Mouse (Mus musculus) hindbrain, embryonic 13.5 days (tissue): Measurements from ENCODE around the gene Efemp2. TPM values are rescaled to one million over a fixed set of nuclear protein-coding genes. Genes with fewer than 3 reads are reported as not detected.

Source experiments
- ATAC-seq: fragments of 200-750 bp; cut with Nextera tagmentation; 2 replicates; pipeline ENCODE4 v1.8.0; 2017; ENCODE audit warnings: moderate TSS enrichment; ENCODE audit not compliant: low FRiP score
- H3K27ac ChIP-seq: fragments of 300-500 bp; sonication (generic); 2 replicates; pipeline ENCODE4 v1.5.1; 2015; ENCODE audit warnings: inconsistent platforms, mild to moderate bottlenecking, moderate library complexity
- H3K27me3 ChIP-seq: fragments of 300-500 bp; sonication (generic); 2 replicates; pipeline ENCODE4 v1.6.1; 2015; ENCODE audit warnings: mild to moderate bottlenecking, inconsistent platforms
- H3K36me3 ChIP-seq: fragments of 300-500 bp; sonication (generic); 2 replicates; pipeline ENCODE4 v1.6.1; 2015; ENCODE audit warnings: mild to moderate bottlenecking, inconsistent platforms
- H3K4me1 ChIP-seq: fragments of 300-500 bp; sonication (generic); replicated peaks from 2 replicates; pipeline ENCODE4 v1.6.1; 2015; ENCODE audit warnings: inconsistent platforms
- H3K4me2 ChIP-seq: fragments of 300-500 bp; sonication (generic); 2 replicates; pipeline ENCODE4 v1.6.1; 2015; ENCODE audit warnings: inconsistent platforms, mild to moderate bottlenecking, moderate library complexity
- H3K4me3 ChIP-seq: fragments of 300-500 bp; sonication (generic); 2 replicates; pipeline ENCODE4 v1.5.1; 2015; ENCODE audit warnings: mild to moderate bottlenecking, inconsistent platforms
- H3K9ac ChIP-seq: fragments of 300-500 bp; sonication (generic); 2 replicates; pipeline ENCODE4 v1.6.1; 2015; ENCODE audit warnings: mild to moderate bottlenecking, inconsistent platforms
- H3K9me3 ChIP-seq: fragments of 300-500 bp; sonication (generic); 2 replicates; pipeline ENCODE4 v1.6.1; 2016; ENCODE audit warnings: inconsistent platforms
- WGBS: fragments of 180-500 bp; shearing (Covaris S2); methylation state at CpG from one replicate; pipeline ENCODE4 v1.1.7; 2015; 5-methylcytosine and 5-hydroxymethylcytosine counted together
- polyA plus RNA-seq: library from polyadenylated mRNA; unstranded; fragments of >200 nt; fragmentation: Nextera tagmentation; extraction: Ambion mirVana; gene quantifications from 2 replicates; pipeline ENCODE4 v1.2.1, GENCODE M21; 2015

The Efemp2 gene
- polyA plus RNA-seq, 1 experiment from 2014 or later, result 45.6 TPM

DNA sequence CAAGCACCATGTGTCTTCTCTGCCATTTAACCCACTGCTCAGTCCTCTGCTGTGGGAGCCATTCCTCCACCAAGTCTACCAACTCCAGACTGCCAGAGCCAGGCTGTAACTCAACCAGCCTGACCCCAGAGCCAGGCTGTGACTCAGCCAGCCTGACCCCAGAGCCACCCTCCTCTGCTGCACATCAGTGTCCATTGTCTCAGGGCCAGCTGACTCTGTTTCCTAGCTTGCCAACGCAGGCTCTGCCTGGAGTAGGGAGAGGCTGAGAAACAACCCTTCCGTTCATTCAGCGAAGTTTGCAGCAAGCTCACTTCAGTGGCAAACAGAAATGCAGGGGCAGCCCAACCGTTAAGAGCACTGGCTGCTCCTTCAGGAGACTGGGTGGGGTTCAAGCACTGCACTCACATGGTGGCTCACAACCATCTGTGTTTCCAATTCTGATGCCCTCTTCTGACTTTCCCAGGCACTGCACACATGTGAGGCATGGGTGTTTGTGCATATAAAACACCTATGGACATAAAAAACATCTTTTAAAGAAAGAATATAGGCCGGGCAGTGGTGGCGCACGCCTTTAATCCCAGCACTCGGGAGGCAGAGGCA, 43.3 kb downstream of the Efemp2 start:
- H3K4me1 ChIP-seq, result peaks cover 7% of the 10 kb centered on the region
- no peaks in the 10 kb centered on the region for H3K27me3 ChIP-seq
- H3K9me3 ChIP-seq, result no peaks in the 10 kb centered on the region
- no peak overlapping the region for H3K27ac ChIP-seq
- no peak overlapping the region for H3K4me2 ChIP-seq
- no peak overlapping the region for H3K9ac ChIP-seq
- H3K36me3 ChIP-seq, result no peaks in the 10 kb centered on the region
- WGBS, result 80% methylated on average over 8 of the region's 8 CpGs
- ATAC-seq, result no peak
- H3K4me3 ChIP-seq, result no peak overlapping the region

DNA sequence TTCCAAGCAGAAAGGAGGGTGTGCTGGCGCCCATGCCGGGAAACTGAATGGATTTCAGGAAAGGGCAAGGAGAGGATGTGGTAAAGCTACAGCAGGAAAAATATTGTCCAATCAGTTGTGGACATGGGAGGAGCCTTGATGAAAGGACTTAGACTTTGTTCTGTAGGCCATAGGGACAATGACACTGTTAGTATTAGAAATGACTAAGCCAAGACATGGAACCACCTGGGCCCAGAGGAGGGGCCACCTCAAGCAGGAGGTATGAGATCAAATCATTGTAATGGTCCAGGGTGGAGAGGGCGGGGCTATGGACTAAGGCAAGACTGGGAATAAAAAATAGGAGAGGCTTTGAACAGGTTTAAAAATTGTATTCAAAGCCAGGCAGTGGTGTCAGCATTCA, 45.0 kb downstream of the Efemp2 start:
- ATAC-seq, result no peak
- Histone ChIP-seq H3K4me1 (no peaks in the 10 kb centered on the region; the same call in 1 of the 2 replicates), H3K9ac (no peak overlapping the region), H3K4me3 (no peak overlapping the region), H3K27me3 (no peaks in the 10 kb centered on the region), H3K36me3 (no peaks in the 10 kb centered on the region), H3K9me3 (no peaks in the 10 kb centered on the region), H3K27ac (no peak overlapping the region), H3K4me2 (no peak overlapping the region)
- WGBS, result 88% methylated on average over 3 of the region's 3 CpGs

DNA sequence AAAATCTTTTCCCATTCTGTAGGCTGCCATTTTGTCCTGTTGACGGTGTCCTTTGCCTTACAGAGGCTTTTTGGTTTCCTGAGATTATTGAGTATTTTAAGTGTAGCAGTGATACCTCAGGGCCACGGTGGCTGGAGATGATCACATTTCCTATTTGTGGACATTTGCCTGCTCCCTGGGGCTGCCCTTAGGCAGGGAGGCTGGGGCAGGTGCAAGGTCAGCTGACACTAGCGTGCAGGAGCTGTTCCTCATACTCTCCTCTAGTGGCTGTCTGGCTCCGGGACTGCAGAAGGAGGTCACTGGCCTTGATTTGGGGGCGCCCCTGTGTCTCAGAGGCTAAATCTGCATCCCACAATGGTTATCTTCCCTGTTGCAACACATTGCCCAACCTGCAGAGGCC, 51.5 kb downstream of the Efemp2 start:
- ATAC-seq, result no peak
- H3K27ac ChIP-seq, result no peak overlapping the region
- H3K4me1 ChIP-seq, result peaks cover 13% of the 10 kb centered on the region
- H3K4me2 ChIP-seq, result no peak overlapping the region
- WGBS, result 74% methylated on average over 5 of the region's 5 CpGs
- H3K27me3 ChIP-seq, result peaks cover 12% of the 10 kb centered on the region; the same call in 1 of the 2 replicates
- H3K9ac ChIP-seq, result no peak overlapping the region
- no peak overlapping the region for H3K4me3 ChIP-seq
- H3K9me3 ChIP-seq, result no peaks in the 10 kb centered on the region
- H3K36me3 ChIP-seq, result no peaks in the 10 kb centered on the region

DNA sequence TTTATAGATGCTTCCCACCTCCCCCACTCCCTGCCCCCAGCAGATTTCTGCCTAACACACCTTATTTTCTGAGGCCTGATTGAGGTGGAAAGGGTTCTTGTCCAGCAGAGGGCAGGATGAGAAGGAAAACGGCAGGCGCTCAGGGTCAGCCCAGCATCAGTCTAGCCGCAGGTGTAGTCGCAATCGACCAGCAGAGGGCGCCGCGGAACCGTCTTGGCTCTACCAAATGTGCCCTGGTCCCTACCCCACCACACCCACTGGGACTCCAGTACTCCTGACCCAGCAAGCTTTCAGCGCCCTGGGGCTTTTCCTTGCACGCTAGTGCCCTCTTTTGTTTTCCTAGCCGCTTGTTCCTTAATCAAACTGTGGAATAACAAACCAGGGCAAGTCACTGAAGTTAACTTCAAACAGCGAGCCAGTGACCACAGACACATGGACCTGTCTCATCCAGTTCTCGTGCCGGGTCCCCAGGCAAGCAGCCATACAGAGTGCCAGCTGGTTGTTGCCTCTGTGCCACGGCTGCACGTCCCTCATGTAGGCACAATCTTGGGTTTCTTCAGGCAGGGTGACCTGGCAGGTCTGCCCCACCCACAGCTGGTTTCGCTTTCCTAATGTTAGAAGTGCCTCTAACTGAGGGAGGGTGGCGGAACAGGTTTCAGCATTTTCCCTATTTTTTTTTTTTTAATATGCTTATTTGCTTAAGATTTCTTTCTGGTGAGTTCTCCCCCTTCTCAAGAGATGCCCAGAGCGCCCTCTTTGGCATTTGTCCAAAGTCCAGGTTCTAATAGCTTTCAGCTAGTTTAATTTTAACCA, 55.8 kb downstream of the Efemp2 start:
- WGBS, result 12% methylated on average over 20 of the region's 20 CpGs
- H3K4me3 ChIP-seq, result no peak overlapping the region
- H3K27me3 ChIP-seq, result peaks cover 51% of the 10 kb centered on the region
- no peaks in the 10 kb centered on the region for H3K9me3 ChIP-seq
- no peaks in the 10 kb centered on the region for H3K36me3 ChIP-seq
- H3K4me2 ChIP-seq, result peak overlapping the region; percentile 32
- no peak overlapping the region for H3K27ac ChIP-seq
- H3K4me1 ChIP-seq, result peaks cover 17% of the 10 kb centered on the region
- no peak overlapping the region for H3K9ac ChIP-seq
- ATAC-seq, result peak; percentile 88

DNA sequence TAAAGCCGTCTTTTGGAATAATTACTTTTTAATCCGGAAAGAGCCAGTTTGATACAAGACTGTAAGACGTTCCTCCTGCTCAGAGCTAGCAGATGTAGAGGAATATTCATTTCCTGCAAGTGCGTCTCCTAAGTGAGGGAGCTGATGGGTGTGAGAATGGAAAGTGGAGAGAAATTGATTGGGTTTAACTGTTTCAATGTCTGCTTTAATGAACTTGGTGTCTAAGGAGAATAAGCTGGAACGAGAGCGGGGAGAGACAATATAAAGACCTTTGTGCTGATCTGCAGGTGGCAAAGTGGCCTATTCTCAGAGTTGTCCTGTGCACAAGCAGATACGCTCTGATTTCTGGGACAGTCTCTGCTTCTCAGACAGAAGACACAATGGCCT, 56.4 kb downstream of the Efemp2 start:
- no peaks in the 10 kb centered on the region for H3K9me3 ChIP-seq
- no peak overlapping the region; the same call in 1 of the 2 replicates for H3K4me2 ChIP-seq
- no peak overlapping the region for H3K27ac ChIP-seq
- no peak overlapping the region for H3K9ac ChIP-seq
- peaks cover 56% of the 10 kb centered on the region for H3K27me3 ChIP-seq
- H3K36me3 ChIP-seq, result no peaks in the 10 kb centered on the region
- no peak for ATAC-seq
- 21% methylated on average over 7 of the region's 7 CpGs for WGBS
- H3K4me3 ChIP-seq, result no peak overlapping the region
- peaks cover 17% of the 10 kb centered on the region for H3K4me1 ChIP-seq

Other genes starting within 250 kb of the Efemp2 start
- 33.9 TPM in 2 replicates for gene Pacs1, start 200.8 kb upstream of the Efemp2 start, polyA plus RNA-seq
- gene Sf3b2, start 178.5 kb upstream of the Efemp2 start, polyA plus RNA-seq, result 373 and 377 TPM in 2 replicates
- gene Gal3st3, start 175.6 kb upstream of the Efemp2 start, polyA plus RNA-seq, result 34.1 and 36.0 TPM in 2 replicates
- gene Catsper1, start 138.2 kb upstream of the Efemp2 start, polyA plus RNA-seq, result not detected in 2 replicates
- 5.4 and 6.3 TPM in 2 replicates for gene Cst6, start 124.4 kb upstream of the Efemp2 start, polyA plus RNA-seq
- gene Eif1ad, start 107.2 kb upstream of the Efemp2 start, polyA plus RNA-seq, result 53.3 and 56.4 TPM in 2 replicates
- gene Banf1, start 106.8 kb upstream of the Efemp2 start, polyA plus RNA-seq, result 330 and 334 TPM in 2 replicates
- 72.1 and 73.0 TPM in 2 replicates for gene Sart1, start 85.3 kb upstream of the Efemp2 start, polyA plus RNA-seq
- 0.18 TPM in 1 of 2 replicates, not detected in the other for gene Tsga10ip, start 71.4 kb upstream of the Efemp2 start, polyA plus RNA-seq
- gene Drap1, start 49.0 kb upstream of the Efemp2 start, polyA plus RNA-seq, result 322 and 323 TPM in 2 replicates
- gene AI837181, start 48.8 kb upstream of the Efemp2 start, polyA plus RNA-seq, result 68.5 and 69.7 TPM in 2 replicates
- 0.48 TPM in 1 of 2 replicates, not detected in the other for gene Fosl1, start 26.4 kb upstream of the Efemp2 start, polyA plus RNA-seq
- gene Ccdc85b, start 16.1 kb upstream of the Efemp2 start, polyA plus RNA-seq, result 9.6 and 10.2 TPM in 2 replicates
- 169 and 179 TPM in 2 replicates for gene Fibp, start 13.3 kb upstream of the Efemp2 start, polyA plus RNA-seq
- 5.0 and 5.8 TPM in 2 replicates for gene Ctsw, start 5.4 kb upstream of the Efemp2 start, polyA plus RNA-seq
- gene Mus81, start 14.4 kb downstream of the Efemp2 start, polyA plus RNA-seq, result 42.6 and 49.7 TPM in 2 replicates
- 3,676 and 3,692 TPM in 2 replicates for gene Cfl1, start 16.5 kb downstream of the Efemp2 start, polyA plus RNA-seq
- gene 1700020D05Rik, start 29.8 kb downstream of the Efemp2 start, polyA plus RNA-seq, result 0.58 TPM in 1 of 2 replicates, not detected in the other
- 80.3 and 81.1 TPM in 2 replicates for gene Snx32, start 36.6 kb downstream of the Efemp2 start, polyA plus RNA-seq
- gene Ovol1, start 86.7 kb downstream of the Efemp2 start, polyA plus RNA-seq, result 0.21 TPM in 1 of 2 replicates, not detected in the other
- gene Ap5b1, start 94.1 kb downstream of the Efemp2 start, polyA plus RNA-seq, result 2.2 and 2.9 TPM in 2 replicates
- 71.2 and 80.6 TPM in 2 replicates for gene Rnaseh2c, start 127.9 kb downstream of the Efemp2 start, polyA plus RNA-seq
- 77.2 and 79.7 TPM in 2 replicates for gene Kat5, start 136.3 kb downstream of the Efemp2 start, polyA plus RNA-seq
- gene Rela, start 163.5 kb downstream of the Efemp2 start, polyA plus RNA-seq, result 30.1 and 35.2 TPM in 2 replicates
- gene Sipa1, start 189.8 kb downstream of the Efemp2 start, polyA plus RNA-seq, result 15.0 and 15.4 TPM in 2 replicates
- 11.6 and 14.4 TPM in 2 replicates for gene Map3k11, start 214.8 kb downstream of the Efemp2 start, polyA plus RNA-seq
- 21.3 and 24.4 TPM in 2 replicates for gene Pcnx3, start 215.0 kb downstream of the Efemp2 start, polyA plus RNA-seq
- 0.44 and 0.63 TPM in 2 replicates for gene Kcnk7, start 230.4 kb downstream of the Efemp2 start, polyA plus RNA-seq